In genomic region chr2:167781496-167781895, GRCm38 (mm10) we compare ENCODE assay signal across 8 mouse cellular contexts.
A peak's percentile ranks its signal among the peaks of the same experiment; 100 is the strongest.
DNase-seq lines count a peak whose midpoint lies in the region; ATAC-seq and TF ChIP-seq lines count a peak whose summit lies in the region.

No protein-coding gene starts in this region.

- no peak overlapping the region for H3K4me3 ChIP-seq in intestine, embryonic 15.5 days (replicated peaks)
- H3K4me3 ChIP-seq in intestine, postnatal 0 days (ENCODE audit: low read depth, low read length): no peak overlapping the region
- no peak overlapping the region for H3K4me3 ChIP-seq in embryonic facial prominence, embryonic 13.5 days
- no peak overlapping the region for H3K4me3 ChIP-seq in lung, embryonic 16.5 days (ENCODE audit: low read length)

- H3K9ac ChIP-seq in intestine, embryonic 15.5 days: no peak overlapping the region
- H3K9ac ChIP-seq in intestine, postnatal 0 days (ENCODE audit: low read depth, low read length): no peak overlapping the region
- 0 out of 2 replicates have a peak overlapping the region, but pooled peaks have one; percentile 4 for H3K9ac ChIP-seq in embryonic facial prominence, embryonic 13.5 days
- 0 out of 2 replicates have a peak overlapping the region, but pooled peaks have one; percentile 5 for H3K9ac ChIP-seq in lung, embryonic 16.5 days (ENCODE audit: low read length)

- no peak for ATAC-seq in intestine, embryonic 15.5 days
- ATAC-seq in intestine, postnatal 0 days: no peak
- ATAC-seq in embryonic facial prominence, embryonic 13.5 days (ENCODE audit: insufficient number of reproducible peaks, insufficient read depth, low FRiP score, low TSS enrichment, low read depth): no peak
- peak; percentile 72 for ATAC-seq in lung, embryonic 16.5 days (ENCODE audit: low read depth)

- no peaks in the 10 kb centered on the region for H3K36me3 ChIP-seq in intestine, embryonic 15.5 days
- H3K36me3 ChIP-seq in intestine, postnatal 0 days (ENCODE audit: control insufficient read depth, insufficient read depth): no peaks in the 10 kb centered on the region; the same call in 1 of the 2 replicates
- no peaks in the 10 kb centered on the region for H3K36me3 ChIP-seq in embryonic facial prominence, embryonic 13.5 days
- H3K36me3 ChIP-seq in lung, embryonic 16.5 days (ENCODE audit: control insufficient read depth, insufficient read depth, low read length): no peaks in the 10 kb centered on the region

- no peak overlapping the region for H3K4me2 ChIP-seq in intestine, embryonic 15.5 days (replicated peaks)
- H3K4me2 ChIP-seq in intestine, postnatal 0 days (replicated peaks; ENCODE audit: low read depth): no peak overlapping the region; the same call in 1 of the 2 replicates
- no peak overlapping the region for H3K4me2 ChIP-seq in embryonic facial prominence, embryonic 13.5 days
- H3K4me2 ChIP-seq in lung, embryonic 16.5 days (ENCODE audit: low read depth, low read length): no peak overlapping the region

- intact Hi-C loops in heart, postnatal 14 days (cut with DNase I): loop anchor here (5.0 kb wide), 1 partner anchor 46 kb away; no protein-coding TSS in a partner anchor

- H3K4me1 ChIP-seq in intestine, embryonic 15.5 days (replicated peaks): peaks cover 39% of the 10 kb centered on the region
- H3K4me1 ChIP-seq in intestine, postnatal 0 days (replicated peaks; ENCODE audit: control insufficient read depth, insufficient read depth, low read length): peaks cover 12% of the 10 kb centered on the region; the same call in 1 of the 2 replicates
- peaks cover 52% of the 10 kb centered on the region for H3K4me1 ChIP-seq in embryonic facial prominence, embryonic 13.5 days
- H3K4me1 ChIP-seq in lung, embryonic 16.5 days (replicated peaks; ENCODE audit: control insufficient read depth, insufficient read depth, low read length): peaks cover 64% of the 10 kb centered on the region

- H3K9me3 ChIP-seq in intestine, embryonic 15.5 days: no peaks in the 10 kb centered on the region
- H3K9me3 ChIP-seq in intestine, postnatal 0 days (ENCODE audit: control insufficient read depth): no peaks in the 10 kb centered on the region
- H3K9me3 ChIP-seq in embryonic facial prominence, embryonic 13.5 days: no peaks in the 10 kb centered on the region
- no peaks in the 10 kb centered on the region for H3K9me3 ChIP-seq in lung, embryonic 16.5 days (ENCODE audit: control insufficient read depth, low read length)

- no peaks in the 10 kb centered on the region for H3K27me3 ChIP-seq in intestine, embryonic 15.5 days (replicated peaks)
- H3K27me3 ChIP-seq in intestine, postnatal 0 days (replicated peaks; ENCODE audit: control insufficient read depth, insufficient read depth, low read length): no peaks in the 10 kb centered on the region
- no peaks in the 10 kb centered on the region for H3K27me3 ChIP-seq in embryonic facial prominence, embryonic 13.5 days
- H3K27me3 ChIP-seq in lung, embryonic 16.5 days (ENCODE audit: control insufficient read depth, insufficient read depth, low read depth, low read length): no peaks in the 10 kb centered on the region

- 61% methylated on average over 13 of the region's 13 CpGs for WGBS in intestine, embryonic 15.5 days
- WGBS in intestine, postnatal 0 days: 60% methylated on average over 13 of the region's 13 CpGs
- WGBS in embryonic facial prominence, embryonic 13.5 days: 67% methylated on average over 13 of the region's 13 CpGs
- 18% methylated on average over 13 of the region's 13 CpGs for WGBS in lung, embryonic 16.5 days

- peak; percentile 73 to 78 for DNase-seq in heart, postnatal 14 days
- no peak for DNase-seq in retina, postnatal 1 day
- DNase-seq in layer of hippocampus, postnatal 14 days (ENCODE audit: low spot score in 2 of 2): no peak
- no peak for DNase-seq in right cerebral cortex, postnatal 4 days

- TF ChIP-seq CTCF in intestine, postnatal 0 days (IDR thresholded peaks at IDR 0.05; ENCODE audit: low read depth): no peak

- peak overlapping the region; percentile 19 for H3K27ac ChIP-seq in intestine, embryonic 15.5 days
- H3K27ac ChIP-seq in intestine, postnatal 0 days (ENCODE audit: low read depth, low read length): no peak overlapping the region
- peak overlapping the region; percentile 77; the same call in 1 of the 2 replicates for H3K27ac ChIP-seq in embryonic facial prominence, embryonic 13.5 days
- H3K27ac ChIP-seq in lung, embryonic 16.5 days (ENCODE audit: low read length): peak overlapping the region; percentile 95

Comparison
In these comparisons a context has a peak if more than half of its experiments do, and no peak if none do; other contexts are left out.
1. H3K9ac ChIP-seq: peak in embryonic facial prominence, embryonic 13.5 days (single experiment) and lung, embryonic 16.5 days (single experiment); none in intestine, embryonic 15.5 days (single experiment) and intestine, postnatal 0 days (single experiment).
2. DNase-seq: peak in heart, postnatal 14 days (2 of 2); none in retina, postnatal 1 day (single experiment), layer of hippocampus, postnatal 14 days (0 of 2) and right cerebral cortex, postnatal 4 days (single experiment).